Mouse (Mus musculus) thymus, adult 2 months (tissue): Measurements from ENCODE around the gene Dicer1.

ENCODE experiments used
- CTCF ChIP-seq: fragments of 200-500 bp; IDR thresholded peaks from 2 replicates; pipeline ENCODE4 v1.5.1; 2012; ENCODE audit warnings: mild to moderate bottlenecking, control low read depth, low read length, moderate library complexity, borderline replicate concordance; ENCODE audit not compliant: control insufficient read depth, poor library complexity, insufficient read depth; ENCODE audit errors: extremely low read depth
- POLR2A ChIP-seq: fragments of 200-500 bp; IDR thresholded peaks from 2 replicates; pipeline ENCODE4 v1.6.1; 2012; ENCODE audit warnings: mild to moderate bottlenecking, low read length, control low read depth, moderate library complexity; ENCODE audit not compliant: control insufficient read depth, poor library complexity, insufficient read depth; ENCODE audit errors: extremely low read depth

- no peak for TF ChIP-seq POLR2A
- no peak for TF ChIP-seq CTCF
These were observed 101.1 kb downstream of the Dicer1 start for GRCm38 (mm10) chr12:104650510-104651260.
